In the genomic region with DNA sequence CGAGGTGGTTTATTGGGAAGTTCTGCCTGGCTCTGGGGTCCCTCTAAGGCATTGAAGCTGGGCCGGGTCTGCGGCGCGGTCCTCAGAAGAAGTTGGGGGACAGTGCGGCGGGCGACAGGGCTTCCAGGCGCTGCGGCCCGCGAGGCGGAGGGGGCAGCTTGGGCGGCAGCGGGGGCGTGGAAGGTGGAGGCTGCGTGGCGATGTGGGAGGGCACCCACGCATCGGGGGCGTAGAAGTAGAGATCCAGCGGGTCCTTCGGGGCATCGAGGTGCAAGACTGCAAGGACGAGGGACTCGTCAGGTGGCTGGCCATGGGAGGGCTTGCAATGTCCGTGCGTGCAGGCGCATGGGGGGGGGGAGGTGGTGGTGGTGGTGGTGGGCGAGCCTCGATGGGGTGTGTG, we compare ENCODE assay signal across 11 mouse cellular contexts. TPM values are rescaled to one million over a fixed set of nuclear protein-coding genes. Genes with fewer than 3 reads are reported as not detected.
DNase-seq lines count a peak whose midpoint lies in the region; ATAC-seq and TF ChIP-seq lines count a peak whose summit lies in the region.
"Had no signal": no experiment of that assay in that cellular context is flagged by ENCODE, and none has a peak within 500 bp of the region (broad histone marks: within the 10 kb centered on the region; RNA-seq: fewer than 3 reads in every experiment).

No protein-coding gene starts in this region.

- TF ChIP-seq CTCF in layer of hippocampus, adult 2 months (conservative IDR thresholded peaks at IDR 0.05), result no peak

- H3K27ac ChIP-seq in layer of hippocampus, adult 2 months, result peak overlapping the region; percentile 67; the same call in 1 of the 2 replicates
- H3K27ac ChIP-seq in forebrain, embryonic 10.5 days, result no peak overlapping the region
- H3K27ac ChIP-seq in hindbrain, embryonic 15.5 days (replicated peaks), result no peak overlapping the region
- no peak overlapping the region for H3K27ac ChIP-seq in neural tube, embryonic 13.5 days (replicated peaks)

- no peak for DNase-seq in layer of hippocampus, adult 2 months (ENCODE audit: low spot score in 2 of 2)
- DNase-seq in layer of hippocampus, postnatal 14 days (ENCODE audit: low spot score in 2 of 2), result no peak
- DNase-seq in forebrain, embryonic 10.5 days (ENCODE audit: extremely low spot score, low spot score), result no peak
- DNase-seq in embryo, embryonic 10.5 days (ENCODE audit: low spot score), result no peak
- DNase-seq in frontal cortex, postnatal 10 days (ENCODE audit: low spot score in 2 of 2), result no peak
- DNase-seq: kidney, postnatal 25 days; lung, adult 18-20 months had no signal

- no peaks in the 10 kb centered on the region for H3K36me3 ChIP-seq in forebrain, embryonic 10.5 days (replicated peaks)
- H3K36me3 ChIP-seq in hindbrain, embryonic 15.5 days, result no peaks in the 10 kb centered on the region
- H3K36me3 ChIP-seq in neural tube, embryonic 13.5 days, result no peaks in the 10 kb centered on the region

- H3K9me3 ChIP-seq in forebrain, embryonic 10.5 days, result peaks cover 11% of the 10 kb centered on the region; the same call in 1 of the 2 replicates
- H3K9me3 ChIP-seq in hindbrain, embryonic 15.5 days, result no peaks in the 10 kb centered on the region
- no peaks in the 10 kb centered on the region for H3K9me3 ChIP-seq in neural tube, embryonic 13.5 days

- H3K4me2 ChIP-seq in hindbrain, embryonic 15.5 days, result peak overlapping the region; percentile 47
- peak overlapping the region; percentile 35 for H3K4me2 ChIP-seq in neural tube, embryonic 13.5 days

- H3K4me3 ChIP-seq in layer of hippocampus, adult 2 months, result no peak overlapping the region; the same call in 1 of the 2 replicates
- peak overlapping the region; percentile 40 for H3K4me3 ChIP-seq in forebrain, embryonic 10.5 days
- H3K4me3 ChIP-seq in hindbrain, embryonic 15.5 days, result peak overlapping the region; percentile 16
- H3K4me3 ChIP-seq in neural tube, embryonic 13.5 days, result peak overlapping the region; percentile 14
- H3K4me3 ChIP-seq: erythroblast, embryonic 14.5 days had no signal

- H3K9ac ChIP-seq in hindbrain, embryonic 15.5 days, result no peak overlapping the region
- H3K9ac ChIP-seq in neural tube, embryonic 13.5 days, result no peak overlapping the region

- peaks cover 98% of the 10 kb centered on the region for H3K27me3 ChIP-seq in forebrain, embryonic 10.5 days (ENCODE audit: poor library complexity, severe bottlenecking)
- H3K27me3 ChIP-seq in hindbrain, embryonic 15.5 days, result peaks cover 84% of the 10 kb centered on the region
- H3K27me3 ChIP-seq in neural tube, embryonic 13.5 days, result peaks cover 96% of the 10 kb centered on the region

- no peak for ATAC-seq in hindbrain, embryonic 15.5 days (ENCODE audit: low FRiP score, low read depth)
- no peak for ATAC-seq in neural tube, embryonic 13.5 days (ENCODE audit: low read depth)
- ATAC-seq: Patski had no signal

- H3K4me1 ChIP-seq in forebrain, embryonic 10.5 days, result peaks cover 38% of the 10 kb centered on the region
- peaks cover 22% of the 10 kb centered on the region for H3K4me1 ChIP-seq in hindbrain, embryonic 15.5 days (replicated peaks)
- H3K4me1 ChIP-seq in neural tube, embryonic 13.5 days (replicated peaks), result peaks cover 19% of the 10 kb centered on the region

- WGBS in forebrain, embryonic 10.5 days, result 2% methylated on average over 31 of the region's 31 CpGs
- WGBS in hindbrain, embryonic 15.5 days, result 3% methylated on average over 29 of the region's 31 CpGs
- under 1% methylated on average over 31 of the region's 31 CpGs for WGBS in neural tube, embryonic 13.5 days

RNA-seq across cellular contexts. Expression of gene Gfy, which starts 3.0 kb away (rescaled TPM):
- under 1 TPM in 1 of 2 experiments, not detected in 1; 0.20 TPM for total RNA-seq in layer of hippocampus, adult 2 months (2021)
- total RNA-seq in layer of hippocampus, postnatal 14 days (2021), result under 1 TPM in 1 of 2 experiments, not detected in 1; 0.26 TPM
- polyA plus RNA-seq in forebrain, embryonic 10.5 days (2016; fragmentation: Nextera tagmentation; extraction: Ambion mirVana), result 0.15 TPM in 1 of 2 replicates, not detected in the other
- not detected in 2 replicates for polyA plus RNA-seq in hindbrain, embryonic 15.5 days (2015; fragmentation: Nextera tagmentation; extraction: Ambion mirVana)
- not detected in 2 replicates for polyA plus RNA-seq in neural tube, embryonic 13.5 days (2015; fragmentation: Nextera tagmentation; extraction: Ambion mirVana)
- polyA plus RNA-seq: erythroblast, embryonic 14.5 days; Patski had no signal

RNA-seq across cellular contexts. Expression of gene Pth2, which starts 4.4 kb away (rescaled TPM):
- total RNA-seq in layer of hippocampus, adult 2 months (2021), result not detected
- total RNA-seq in layer of hippocampus, postnatal 14 days (2021), result not detected
- polyA plus RNA-seq in forebrain, embryonic 10.5 days (2016; fragmentation: Nextera tagmentation; extraction: Ambion mirVana), result 0.33 TPM in 1 of 2 replicates, not detected in the other
- 0.71 and 3.2 TPM in 2 replicates for polyA plus RNA-seq in hindbrain, embryonic 15.5 days (2015; fragmentation: Nextera tagmentation; extraction: Ambion mirVana)
- not detected in 2 replicates for polyA plus RNA-seq in neural tube, embryonic 13.5 days (2015; fragmentation: Nextera tagmentation; extraction: Ambion mirVana)
- polyA plus RNA-seq: erythroblast, embryonic 14.5 days; Patski had no signal

RNA-seq across cellular contexts. Expression of gene Slc17a7, which starts 12.6 kb away (rescaled TPM):
- total RNA-seq in layer of hippocampus, adult 2 months (2021), result 1,000 to 10,000 TPM; 1,342 to 1,423 TPM
- 1,000 to 10,000 TPM; 1,582 to 1,636 TPM for total RNA-seq in layer of hippocampus, postnatal 14 days (2021)
- polyA plus RNA-seq in forebrain, embryonic 10.5 days (2016; fragmentation: Nextera tagmentation; extraction: Ambion mirVana), result 0.95 and 1.2 TPM in 2 replicates
- 0.71 and 1.5 TPM in 2 replicates for polyA plus RNA-seq in hindbrain, embryonic 15.5 days (2015; fragmentation: Nextera tagmentation; extraction: Ambion mirVana)
- 0.78 and 0.83 TPM in 2 replicates for polyA plus RNA-seq in neural tube, embryonic 13.5 days (2015; fragmentation: Nextera tagmentation; extraction: Ambion mirVana)

RNA-seq across cellular contexts. Expression of gene Aldh16a1, which starts 22.0 kb away (rescaled TPM):
- total RNA-seq in layer of hippocampus, adult 2 months (2021), result 10 to 100 TPM; 13.2 to 13.3 TPM
- 10 to 100 TPM; 14.0 to 15.9 TPM for total RNA-seq in layer of hippocampus, postnatal 14 days (2021)
- 53.0 and 55.1 TPM in 2 replicates for polyA plus RNA-seq in forebrain, embryonic 10.5 days (2016; fragmentation: Nextera tagmentation; extraction: Ambion mirVana)
- polyA plus RNA-seq in hindbrain, embryonic 15.5 days (2015; fragmentation: Nextera tagmentation; extraction: Ambion mirVana), result 20.8 and 21.9 TPM in 2 replicates
- polyA plus RNA-seq in neural tube, embryonic 13.5 days (2015; fragmentation: Nextera tagmentation; extraction: Ambion mirVana), result 19.0 and 19.6 TPM in 2 replicates

RNA-seq across cellular contexts. Expression of gene Pih1d1, which starts 22.3 kb away (rescaled TPM):
- total RNA-seq in layer of hippocampus, adult 2 months (2021), result 10 to 100 TPM; 43.0 to 46.1 TPM
- total RNA-seq in layer of hippocampus, postnatal 14 days (2021), result 10 to 100 TPM; 46.1 to 46.5 TPM
- polyA plus RNA-seq in forebrain, embryonic 10.5 days (2016; fragmentation: Nextera tagmentation; extraction: Ambion mirVana), result 98.5 and 99.6 TPM in 2 replicates
- polyA plus RNA-seq in hindbrain, embryonic 15.5 days (2015; fragmentation: Nextera tagmentation; extraction: Ambion mirVana), result 92.4 and 98.8 TPM in 2 replicates
- 79.9 and 91.9 TPM in 2 replicates for polyA plus RNA-seq in neural tube, embryonic 13.5 days (2015; fragmentation: Nextera tagmentation; extraction: Ambion mirVana)
